ENCODE assay signal across 8 mouse cellular contexts in genomic region chr9:43737331-43737730, GRCm38 (mm10). TPM values are rescaled to one million over a fixed set of nuclear protein-coding genes. Genes with fewer than 3 reads are reported as not detected.
DNase-seq lines count a peak whose midpoint lies in the region; ATAC-seq and TF ChIP-seq lines count a peak whose summit lies in the region.

No protein-coding gene starts in this region.

- no peak overlapping the region for H3K4me3 ChIP-seq in hindbrain, embryonic 16.5 days (ENCODE audit: low read length)

- peaks cover 16% of the 10 kb centered on the region for H3K4me1 ChIP-seq in hindbrain, embryonic 16.5 days (ENCODE audit: control insufficient read depth, insufficient read depth, low read depth, low read length)

- peak; percentile 11 for DNase-seq in kidney, adult 9 months
- no peak for DNase-seq in kidney, postnatal 25 days
- peak; percentile 45 for DNase-seq in brain, embryonic 14.5 days (ENCODE audit: low read depth)
- peak; percentile 55 to 60 for DNase-seq in lung, postnatal 4 days
- no peak for DNase-seq in cerebellum, adult 8-10 months
- DNase-seq in gastrocnemius, postnatal 14 days = no peak
- DNase-seq in urinary bladder, postnatal 14 days (ENCODE audit: low spot score) = no peak

- H3K27ac ChIP-seq in hindbrain, embryonic 16.5 days (ENCODE audit: low read depth, low read length) = no peak overlapping the region

- intact Hi-C loops in gastrocnemius, postnatal 14 days (cut with DNase I; ENCODE audit: low total_unique reads) = no loop called here

- peak overlapping the region; percentile 25; the same call in 1 of the 2 replicates for H3K4me2 ChIP-seq in hindbrain, embryonic 16.5 days (ENCODE audit: low read length)

- no peak for TF ChIP-seq CTCF in brain, embryonic 14.5 days (IDR thresholded peaks at IDR 0.05; ENCODE audit: borderline replicate concordance, extremely low read depth, insufficient read depth, insufficient read length)

- H3K27me3 ChIP-seq in hindbrain, embryonic 16.5 days (replicated peaks; ENCODE audit: control insufficient read depth, insufficient read depth, low read length) = 0 out of 2 replicates have a peak, but pooled peaks cover 2% of the 10 kb centered on the region

- H3K9ac ChIP-seq in hindbrain, embryonic 16.5 days (ENCODE audit: low read depth, low read length) = no peak overlapping the region; the same call in 1 of the 2 replicates

- no peaks in the 10 kb centered on the region for H3K36me3 ChIP-seq in hindbrain, embryonic 16.5 days (ENCODE audit: control insufficient read depth, insufficient read depth, low read length)

- no peaks in the 10 kb centered on the region for H3K9me3 ChIP-seq in hindbrain, embryonic 16.5 days (ENCODE audit: control insufficient read depth, low read length)

- TF ChIP-seq POLR2A in brain, embryonic 14.5 days (IDR thresholded peaks at IDR 0.05; ENCODE audit: borderline replicate concordance, extremely low read depth, insufficient read depth, insufficient read length, poor library complexity, severe bottlenecking) = no peak

- 11% methylated on average over 3 of the region's 3 CpGs for WGBS in hindbrain, embryonic 16.5 days

- no peak for ATAC-seq in hindbrain, embryonic 16.5 days

RNA-seq across cellular contexts. Expression of gene Nectin1, which starts 6.5 kb away (rescaled TPM):
- polyA plus RNA-seq in brain, embryonic 14.5 days (2012; rRNA removed) = 14.4 and 31.1 TPM in 2 replicates
- polyA plus RNA-seq in hindbrain, embryonic 16.5 days (2015; fragmentation: Nextera tagmentation; extraction: Ambion mirVana) = 12.9 and 15.5 TPM in 2 replicates
- total RNA-seq in gastrocnemius, postnatal 14 days (2021) = 1 to 10 TPM; 4.5 to 6.7 TPM

Comparison
In these comparisons a context has a peak if more than half of its experiments do, and no peak if none do; other contexts are left out.
1. DNase-seq: peak in kidney, adult 9 months (single experiment), brain, embryonic 14.5 days (single experiment) and lung, postnatal 4 days (2 of 2); none in kidney, postnatal 25 days (0 of 2), cerebellum, adult 8-10 months (single experiment), gastrocnemius, postnatal 14 days (single experiment) and urinary bladder, postnatal 14 days (single experiment).